Mouse (Mus musculus) kidney, postnatal 0 days (tissue): ENCODE data around the gene Cap1. TPM values are rescaled to one million over a fixed set of nuclear protein-coding genes. Genes with fewer than 3 reads are reported as not detected.
A peak's percentile ranks its signal among the peaks of the same experiment; 100 is the strongest.

Experiments used
- ATAC-seq: fragments of 200-750 bp; cut with Nextera tagmentation; replicated peaks from 2 replicates; pipeline ENCODE4 v1.8.0; 2017; ENCODE audit warnings: low read depth, moderate number of reproducible peaks, moderate TSS enrichment, moderate library complexity; ENCODE audit not compliant: low FRiP score
- DNase-seq: peaks from one replicate; pipeline ENCODE4 v3.0.0-alpha.2; 2016; ENCODE audit warnings: low spot score
- H3K27ac ChIP-seq: fragments of 300-500 bp; sonication (generic); 2 replicates; pipeline ENCODE4 v1.5.1; 2014; ENCODE audit warnings: mild to moderate bottlenecking
- H3K27me3 ChIP-seq: fragments of 300-500 bp; sonication (generic); 2 replicates; pipeline ENCODE4 v1.6.1; 2014; ENCODE audit warnings: low read length, mixed read lengths; ENCODE audit not compliant: insufficient read depth
- H3K36me3 ChIP-seq: fragments of 300-500 bp; sonication (generic); 2 replicates; pipeline ENCODE4 v1.6.1; 2014; ENCODE audit warnings: low read length, mixed read lengths; ENCODE audit not compliant: insufficient read depth
- H3K4me1 ChIP-seq: fragments of 300-500 bp; sonication (generic); replicated peaks from 2 replicates; pipeline ENCODE4 v1.6.1; 2014; ENCODE audit warnings: antibody characterized with exemption, low read length, mixed read lengths; ENCODE audit not compliant: insufficient read depth
- H3K4me2 ChIP-seq: fragments of 300-500 bp; sonication (generic); 2 replicates; pipeline ENCODE4 v1.6.1; 2014; ENCODE audit warnings: mild to moderate bottlenecking, low read length, moderate library complexity, mixed read lengths
- H3K4me3 ChIP-seq: fragments of 300-500 bp; sonication (generic); replicated peaks from 2 replicates; pipeline ENCODE4 v1.5.1; 2014; ENCODE audit warnings: low read depth, low read length
- H3K9ac ChIP-seq: fragments of 300-500 bp; sonication (generic); 2 replicates; pipeline ENCODE4 v1.6.1; 2014; ENCODE audit warnings: low read depth, low read length
- H3K9me3 ChIP-seq: fragments of 300-500 bp; sonication (generic); replicated peaks from 2 replicates; pipeline ENCODE4 v1.6.1; 2016; ENCODE audit warnings: low read length, inconsistent platforms, mixed read lengths
- CTCF ChIP-seq: IDR thresholded peaks from 2 replicates; pipeline ENCODE4 v1.5.1; 2016; ENCODE audit warnings: antibody characterized with exemption, low read depth, mild to moderate bottlenecking, moderate library complexity
- WGBS: fragments of 180-500 bp; shearing (Covaris S2); extraction: QIAGEN DNeasy Blood & Tissue Kit; methylation state at CpG from one replicate; pipeline ENCODE4 v1.1.7; 2014; 5-methylcytosine and 5-hydroxymethylcytosine counted together
- polyA plus RNA-seq: library from polyadenylated mRNA; unstranded; fragments of >200 nt; fragmentation: Nextera tagmentation; extraction: Ambion mirVana; gene quantifications from 2 replicates; pipeline ENCODE4 v1.2.1, GENCODE M21; 2015

Cap1 gene
- polyA plus RNA-seq, 1 experiment from 2014 or later = 63.7 TPM

DNA sequence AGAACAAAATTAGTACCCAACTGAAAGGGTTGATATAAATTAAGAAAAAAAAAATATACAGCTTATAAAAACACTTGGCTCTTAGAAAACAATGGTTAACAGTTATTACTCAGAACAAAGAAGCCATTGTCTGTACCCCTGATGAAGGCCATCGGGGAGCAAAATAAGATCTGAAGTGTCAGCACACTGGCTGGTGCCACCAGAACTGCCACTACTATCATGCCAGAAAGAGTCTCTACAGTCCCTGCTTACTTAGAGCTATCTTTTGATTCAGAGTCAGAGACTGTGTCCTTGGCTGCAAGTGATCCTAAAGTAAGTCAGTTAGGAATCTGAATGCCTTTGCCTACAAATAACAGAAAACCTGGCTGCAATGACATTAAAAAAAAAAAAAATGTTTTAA, 5.7 kb upstream of the Cap1 start:
- Histone ChIP-seq H3K27ac (no peak overlapping the region), H3K9me3 (no peaks in the 10 kb centered on the region), H3K4me1 (peaks cover 5% of the 10 kb centered on the region; the same call in 1 of the 2 replicates), H3K27me3 (no peaks in the 10 kb centered on the region), H3K4me2 (no peak overlapping the region), H3K9ac (no peak overlapping the region), H3K4me3 (no peak overlapping the region), H3K36me3 (no peaks in the 10 kb centered on the region)
- WGBS = 35% methylated on average over 1 of the region's 1 CpGs
- ATAC-seq (no peak), DNase-seq (no peak)
- no peak for TF ChIP-seq CTCF

DNA sequence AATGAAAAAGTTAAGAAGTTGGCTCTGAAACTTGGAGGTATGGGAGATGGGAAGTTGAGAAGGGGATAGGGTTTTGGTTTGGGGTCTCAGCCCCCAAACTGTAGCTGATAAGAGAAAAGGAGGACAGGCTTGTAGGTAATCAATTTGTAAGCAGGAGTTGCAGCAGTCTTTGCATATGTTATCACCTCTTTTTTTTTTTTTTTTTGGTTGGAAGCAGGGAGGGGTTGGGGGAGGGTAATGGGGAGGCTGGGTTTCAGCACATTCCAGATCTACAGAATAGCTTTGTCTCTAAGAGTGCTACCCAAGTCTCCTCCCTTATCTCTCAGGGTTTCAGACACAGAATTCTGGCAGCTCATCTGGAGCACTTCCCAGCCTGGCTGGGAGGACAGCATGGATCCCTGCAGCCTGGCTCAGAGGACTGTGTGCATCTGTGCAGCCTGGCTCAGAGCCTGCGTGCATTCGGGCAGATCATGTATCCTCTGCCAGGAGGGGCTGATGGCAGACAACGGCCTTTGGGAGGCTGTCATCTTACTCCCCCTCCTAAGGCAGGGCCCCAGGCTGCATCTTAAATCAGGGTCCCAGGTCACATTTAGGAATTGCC, 5.1 kb upstream of the Cap1 start:
- TF ChIP-seq CTCF = no peak
- Histone ChIP-seq H3K27ac (no peak overlapping the region), H3K4me3 (no peak overlapping the region), H3K9ac (no peak overlapping the region), H3K27me3 (no peaks in the 10 kb centered on the region), H3K4me2 (no peak overlapping the region), H3K4me1 (peaks cover 5% of the 10 kb centered on the region; the same call in 1 of the 2 replicates), H3K36me3 (no peaks in the 10 kb centered on the region), H3K9me3 (no peaks in the 10 kb centered on the region)
- peak; percentile 30 for DNase-seq
- no peak for ATAC-seq
- 8% methylated on average over 3 of the region's 3 CpGs for WGBS

DNA sequence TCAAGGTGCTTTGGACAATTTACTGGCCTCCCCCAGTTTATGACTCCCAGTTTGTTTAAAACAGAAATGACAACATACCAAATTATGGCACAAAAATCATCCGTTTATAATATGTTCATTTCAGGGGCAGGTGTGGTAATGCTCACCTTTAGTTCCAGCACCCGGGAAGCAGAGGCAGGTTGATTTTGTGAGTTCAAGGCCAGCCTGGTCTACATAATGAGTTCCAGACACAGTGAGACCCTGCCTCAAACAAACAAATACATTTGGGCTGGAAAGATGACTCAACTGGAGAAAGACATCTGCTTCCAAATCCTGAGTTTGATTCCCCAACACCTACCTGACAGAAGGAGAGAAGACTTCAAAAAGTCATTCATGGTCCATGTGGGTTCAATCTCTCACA, 1.5 kb upstream of the Cap1 start:
- no peak for ATAC-seq
- Histone ChIP-seq H3K4me3 (no peak overlapping the region), H3K4me2 (peak overlapping the region; percentile 71; the same call in 1 of the 2 replicates), H3K27me3 (no peaks in the 10 kb centered on the region), H3K4me1 (peaks cover 20% of the 10 kb centered on the region; the same call in 1 of the 2 replicates), H3K9ac (no peak overlapping the region), H3K36me3 (no peaks in the 10 kb centered on the region), H3K9me3 (no peaks in the 10 kb centered on the region), H3K27ac (peak overlapping the region; percentile 99; the same call in 1 of the 2 replicates)
- TF ChIP-seq CTCF = no peak
- DNase-seq = no peak
- 85% methylated on average over 2 of the region's 2 CpGs for WGBS

DNA sequence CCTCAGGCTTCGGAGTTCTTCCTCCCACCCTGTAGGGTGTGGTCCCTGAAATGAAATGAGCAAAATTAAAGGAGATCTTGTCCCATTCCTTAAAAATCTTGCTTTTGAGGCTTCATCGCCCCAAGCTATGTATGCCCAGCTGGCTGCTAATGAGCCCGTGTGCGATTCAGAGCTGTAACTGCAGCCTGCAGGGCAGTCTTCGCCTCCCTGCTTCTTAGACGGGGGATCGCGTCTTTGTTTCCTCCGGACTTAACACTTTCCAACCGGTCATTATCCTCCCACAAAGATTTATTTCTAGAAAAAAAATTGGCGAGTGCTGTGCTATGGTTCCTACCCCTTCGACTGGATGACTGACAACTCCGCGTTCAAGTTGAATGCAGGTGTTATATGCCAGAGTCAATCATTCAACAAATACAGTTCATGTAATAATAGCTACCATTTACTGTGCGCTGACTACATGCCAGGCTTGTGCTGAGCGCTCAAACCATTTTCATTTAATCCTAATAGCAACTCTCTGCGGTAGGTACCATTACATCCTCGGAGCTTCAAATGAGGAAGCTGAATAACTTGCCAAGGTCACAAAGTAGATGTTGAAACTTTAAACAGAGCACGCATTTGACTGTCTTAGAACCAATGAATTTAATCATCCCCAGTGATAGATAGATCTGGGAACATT, 861 bp upstream of the Cap1 start:
- H3K27ac ChIP-seq = peak overlapping the region; percentile 99

DNA sequence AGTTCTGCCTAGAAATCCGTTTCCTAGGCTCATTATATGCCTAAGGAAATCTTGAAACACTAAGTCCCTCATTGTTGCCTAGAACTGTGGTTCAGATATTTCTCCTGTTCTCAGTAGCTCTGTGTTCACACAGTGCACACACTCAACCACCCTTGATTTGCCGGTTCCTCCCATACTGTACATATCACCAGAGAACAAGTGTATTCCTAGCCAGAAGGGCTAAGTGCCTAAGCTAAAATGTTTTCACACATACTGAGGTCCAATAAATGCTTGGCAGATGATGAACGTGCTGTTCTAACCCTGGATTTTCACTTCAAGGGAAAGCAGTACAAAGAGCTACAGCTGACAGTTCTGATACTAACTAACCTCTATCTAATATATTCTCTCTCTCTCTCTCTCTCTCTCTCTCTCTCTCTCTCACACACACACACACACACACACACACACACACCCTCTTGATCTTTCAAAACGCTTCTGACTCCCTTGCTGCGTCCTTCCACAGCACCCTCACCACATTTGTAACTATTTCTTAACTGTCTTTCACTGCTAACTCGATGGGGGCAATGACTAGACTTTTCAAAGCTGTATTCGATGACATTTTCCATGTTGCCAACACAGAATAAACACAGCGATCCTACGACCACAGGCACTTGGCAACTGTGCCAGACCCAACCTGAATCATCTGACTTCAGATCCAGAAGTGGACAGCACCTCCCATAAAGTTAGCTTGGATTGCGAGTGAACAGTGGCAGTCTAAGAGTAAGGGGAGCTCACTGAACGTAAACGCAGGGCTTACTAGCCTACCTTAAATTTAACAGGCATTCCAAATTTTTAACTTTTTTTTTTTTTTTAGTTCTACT, 1.1 kb downstream of the Cap1 start:
- ATAC-seq = no peak
- Histone ChIP-seq H3K27ac (peak overlapping the region; percentile 99; the same call in 1 of the 2 replicates), H3K36me3 (peaks cover 3% of the 10 kb centered on the region; the same call in 1 of the 2 replicates), H3K9ac (peak overlapping the region; percentile 82), H3K27me3 (no peaks in the 10 kb centered on the region), H3K4me2 (peak overlapping the region; percentile 71), H3K9me3 (no peaks in the 10 kb centered on the region), H3K4me1 (peaks cover 25% of the 10 kb centered on the region; the same call in 1 of the 2 replicates), H3K4me3 (peak overlapping the region; percentile 89)
- 27% methylated on average over 12 of the region's 12 CpGs for WGBS
- no peak for TF ChIP-seq CTCF
- peak; percentile 36 for DNase-seq

More for the DNA sequence above, 861 bp upstream of the Cap1 start:
- peak overlapping the region; percentile 75 for H3K9ac ChIP-seq
- WGBS = 4% methylated on average over 19 of the region's 19 CpGs
- ATAC-seq (peak; percentile 7; the same call in 1 of the 2 replicates), DNase-seq (no peak)
- peak overlapping the region; percentile 89 for H3K4me3 ChIP-seq
- no peaks in the 10 kb centered on the region for H3K9me3 ChIP-seq
- peak overlapping the region; percentile 71 for H3K4me2 ChIP-seq
- H3K36me3 ChIP-seq = no peaks in the 10 kb centered on the region
- no peaks in the 10 kb centered on the region for H3K27me3 ChIP-seq
- TF ChIP-seq CTCF = no peak
- H3K4me1 ChIP-seq = peaks cover 25% of the 10 kb centered on the region; the same call in 1 of the 2 replicates

DNA sequence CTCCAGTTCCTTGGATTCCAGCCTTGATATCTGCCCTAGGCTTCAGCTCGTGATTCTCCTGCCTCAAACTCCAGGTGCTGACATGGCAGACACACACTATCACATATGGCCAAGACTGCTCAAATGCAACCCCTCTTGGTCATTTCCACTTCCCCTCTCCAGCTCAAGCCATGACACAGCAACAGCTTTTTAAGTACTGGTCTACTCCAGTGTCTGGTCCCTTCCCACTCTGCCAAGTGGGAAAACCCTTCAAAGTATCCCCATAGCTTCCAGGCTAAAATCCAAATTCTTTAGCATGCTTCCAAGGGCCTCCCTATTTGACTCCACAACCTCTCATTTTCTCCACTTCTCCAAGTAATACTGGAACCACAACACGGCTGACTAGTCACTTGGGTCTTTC, 1.8 kb downstream of the Cap1 start:
- DNase-seq (no peak), ATAC-seq (no peak)
- H3K27me3 ChIP-seq = no peaks in the 10 kb centered on the region
- no peak for TF ChIP-seq CTCF
- peaks cover 3% of the 10 kb centered on the region; the same call in 1 of the 2 replicates for H3K36me3 ChIP-seq
- peak overlapping the region; percentile 71 for H3K4me2 ChIP-seq
- no peak overlapping the region for H3K27ac ChIP-seq
- no peak overlapping the region for H3K9ac ChIP-seq
- H3K4me1 ChIP-seq = peaks cover 25% of the 10 kb centered on the region; the same call in 1 of the 2 replicates
- no peaks in the 10 kb centered on the region for H3K9me3 ChIP-seq
- 0 out of 2 replicates have a peak overlapping the region, but pooled peaks have one; percentile 89 for H3K4me3 ChIP-seq
- 47% methylated on average over 2 of the region's 2 CpGs for WGBS
